Mouse (Mus musculus) monocyte, adult 5-6 weeks (primary cell): ENCODE measurements around the gene Cyb5b. TPM values are rescaled to one million over a fixed set of nuclear protein-coding genes. Genes with fewer than 3 reads are reported as not detected.
"Not testable (repeated sequence)": the region's sequence is repeated elsewhere in the genome, so short reads cannot be mapped to it uniquely, and the experiment has no call there.

ENCODE experiments used
- ATAC-seq: fragments of 153-309, 156-312 bp; replicated peaks from 2 replicates; pipeline ENCODE4 v1.8.0; 2017; ENCODE audit warnings: mild to moderate bottlenecking; ENCODE audit not compliant: low TSS enrichment, insufficient number of reproducible peaks, severe bottlenecking, poor library complexity, low FRiP score
- total RNA-seq: library from RNA; stranded (forward); fragments of 200-1000, 200-491, 200-594 nt; gene quantifications from 3 replicates; pipeline ENCODE4 v1.2.3, GENCODE M21; 2017

Gene Cyb5b
- total RNA-seq, 1 experiment from 2014 or later: 31.0 TPM

DNA sequence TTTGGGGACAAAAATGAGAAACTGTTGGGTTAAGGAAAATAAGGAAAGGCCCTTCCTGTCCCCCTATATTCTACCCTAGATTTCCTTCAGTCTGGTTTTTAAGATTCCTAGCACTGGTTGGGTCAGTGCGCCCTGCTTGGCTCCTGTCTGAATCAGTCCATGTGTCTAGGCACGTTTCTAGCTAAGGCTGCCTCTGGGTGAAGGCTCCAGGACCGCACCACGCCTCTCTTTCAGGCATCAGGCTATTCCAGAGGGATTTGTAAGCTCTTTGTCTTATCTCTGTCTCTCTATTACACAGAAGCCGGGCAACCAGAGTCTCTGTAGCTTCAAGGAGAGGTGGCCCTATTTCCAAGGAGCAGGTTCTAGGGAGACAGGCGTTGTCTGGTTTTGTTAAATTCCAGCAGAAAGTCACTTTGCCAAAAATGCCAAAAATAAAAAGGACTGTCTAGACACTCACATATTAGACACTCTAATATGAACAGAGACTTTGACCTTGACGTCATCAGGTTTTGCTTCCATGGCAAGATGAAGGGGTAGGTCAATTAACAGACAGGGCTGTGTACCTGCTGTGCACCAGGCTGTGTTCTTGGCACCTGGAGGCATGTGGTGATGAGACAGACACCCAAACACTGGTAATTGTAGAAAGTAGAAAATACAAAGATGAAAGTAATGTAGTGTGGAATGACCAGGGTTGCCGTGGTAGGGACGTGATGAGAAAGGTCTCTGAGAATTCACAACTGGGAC, 56.5 kb downstream of the Cyb5b start:
- ATAC-seq: no peak

- ATAC-seq: no peak
Measured at GRCm38 (mm10) chr8:107209185-107209584, 58.7 kb downstream of the Cyb5b start.

DNA sequence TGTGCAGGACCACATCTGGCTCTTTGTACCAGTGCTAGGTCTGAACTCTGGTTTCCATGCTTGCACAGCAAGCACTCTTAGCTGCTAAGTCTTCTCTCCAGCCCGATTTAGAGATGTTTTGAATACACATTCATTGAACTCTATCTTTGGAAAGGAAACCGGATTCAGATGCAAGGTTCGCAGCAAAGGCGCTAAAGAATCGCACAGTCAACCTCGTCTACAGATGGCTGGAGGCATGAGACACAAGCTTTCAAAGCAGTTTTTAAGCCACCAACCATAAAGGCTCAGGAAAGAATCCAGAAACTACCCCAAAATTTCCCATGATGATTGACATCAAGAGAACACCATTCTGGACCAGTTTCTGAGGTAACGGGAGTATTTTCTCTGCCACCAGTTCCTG, 61.6 kb downstream of the Cyb5b start:
- no peak for ATAC-seq

DNA sequence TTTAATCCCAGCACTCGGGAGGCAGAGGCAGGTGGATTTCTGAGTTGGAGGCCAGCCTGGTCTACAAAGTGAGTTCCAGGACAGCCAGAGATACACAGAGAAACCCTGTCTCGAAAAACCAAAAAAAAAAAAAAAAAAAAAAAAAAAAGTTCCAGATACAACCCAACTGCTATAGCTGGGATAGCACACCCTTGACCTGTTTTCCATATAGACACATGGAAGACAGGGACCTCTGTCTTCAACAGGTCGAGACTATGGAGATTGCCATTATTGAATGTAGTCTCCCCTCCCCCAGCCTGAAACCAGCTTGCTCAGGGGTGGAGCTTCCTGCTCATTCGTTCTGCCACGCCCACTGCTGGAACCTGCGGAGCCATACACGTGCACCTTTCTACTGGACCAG, 66.8 kb downstream of the Cyb5b start:
- not testable (repeated sequence) for ATAC-seq

DNA sequence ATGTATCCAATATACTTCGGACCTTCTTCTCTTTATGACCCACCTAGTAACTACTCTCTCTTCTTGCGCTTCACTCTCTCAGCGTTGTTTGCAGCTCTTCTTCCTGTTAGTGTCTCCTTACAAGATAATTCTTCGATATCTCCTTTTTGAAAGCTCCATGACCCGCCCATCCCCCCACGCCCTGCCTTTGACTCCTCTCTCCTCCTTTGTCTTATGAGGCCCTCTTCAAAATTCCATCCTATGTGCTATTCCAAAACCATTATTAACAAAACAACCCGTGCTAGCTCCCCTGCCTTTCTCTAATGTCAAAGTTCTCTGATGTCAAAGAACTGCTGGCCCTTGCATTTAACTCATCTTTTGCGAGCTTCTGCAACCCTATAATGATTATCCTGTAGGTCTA, 67.7 kb downstream of the Cyb5b start:
- ATAC-seq: no peak

- ATAC-seq: no peak
Measured at GRCm38 (mm10) chr8:107219078-107219477, 68.6 kb downstream of the Cyb5b start.

DNA sequence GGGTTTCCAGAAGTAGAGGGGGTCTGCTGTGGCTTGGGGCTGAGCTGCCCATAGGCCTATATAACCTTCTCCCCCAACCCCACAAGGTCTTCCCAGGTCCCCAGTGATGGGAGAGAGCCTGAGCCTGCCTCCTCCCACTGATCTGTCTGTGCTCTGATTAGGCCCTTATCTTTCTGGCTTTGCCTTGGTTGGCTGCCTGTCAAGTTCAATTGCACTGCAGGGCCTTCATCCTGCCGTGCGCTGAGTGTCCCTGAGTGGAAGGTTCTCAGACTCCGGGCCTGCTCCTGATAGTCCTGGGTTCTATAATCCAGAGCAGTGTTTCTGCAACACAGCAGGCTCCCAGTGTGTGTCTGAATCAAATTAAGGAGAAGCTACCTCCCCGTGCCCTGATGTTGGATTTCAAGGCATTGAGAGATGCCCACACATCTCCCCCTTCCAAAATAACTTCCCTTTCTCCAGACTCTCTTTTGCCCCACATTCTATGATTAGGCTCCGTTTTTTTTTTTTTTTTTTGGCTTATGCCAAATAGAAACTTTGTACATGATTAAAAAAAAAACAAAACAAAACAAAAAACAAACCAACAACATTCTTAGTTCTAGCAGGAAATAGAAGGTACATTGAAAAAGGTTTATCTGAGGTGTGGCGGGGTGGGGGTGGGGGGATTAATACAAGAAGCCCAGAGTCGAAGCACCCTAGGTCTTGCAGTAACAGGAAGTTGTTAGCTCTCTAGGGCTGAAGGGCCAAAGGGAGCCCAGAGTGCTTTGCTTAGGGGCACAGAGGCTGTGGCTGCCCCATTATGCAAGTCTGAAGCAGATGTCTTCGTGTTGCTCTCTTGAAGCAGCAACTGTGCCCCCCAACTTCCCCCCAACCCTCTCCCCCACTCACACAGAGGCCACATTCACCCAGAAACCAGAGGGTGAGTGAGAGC, 71.7 kb downstream of the Cyb5b start:
- ATAC-seq: no peak

GRCm38 (mm10) chr8:107226183-107226582, 75.7 kb downstream of the Cyb5b start:
- no peak for ATAC-seq

GRCm38 (mm10) chr8:107227011-107227626, 76.7 kb downstream of the Cyb5b start:
- ATAC-seq: no peak

DNA sequence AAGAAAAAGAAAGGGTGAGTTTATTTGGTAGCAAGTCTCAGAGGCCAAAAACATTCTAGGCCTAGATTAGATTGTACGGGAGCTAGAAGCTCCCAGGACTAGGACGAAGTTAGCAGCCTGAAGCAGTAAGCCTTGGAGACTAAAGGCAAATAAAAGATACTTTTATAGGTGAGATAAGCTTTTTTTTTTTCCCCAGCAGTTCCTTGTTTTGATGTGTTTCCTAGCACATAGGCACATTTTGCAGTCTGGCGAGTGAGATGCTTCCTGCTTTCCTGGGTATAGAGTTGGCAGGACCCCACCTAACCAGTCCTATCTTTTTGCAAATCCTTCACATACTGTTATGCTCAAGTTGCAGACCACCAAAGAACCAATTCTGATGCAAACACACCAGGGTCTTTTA, 82.8 kb downstream of the Cyb5b start:
- no peak for ATAC-seq

DNA sequence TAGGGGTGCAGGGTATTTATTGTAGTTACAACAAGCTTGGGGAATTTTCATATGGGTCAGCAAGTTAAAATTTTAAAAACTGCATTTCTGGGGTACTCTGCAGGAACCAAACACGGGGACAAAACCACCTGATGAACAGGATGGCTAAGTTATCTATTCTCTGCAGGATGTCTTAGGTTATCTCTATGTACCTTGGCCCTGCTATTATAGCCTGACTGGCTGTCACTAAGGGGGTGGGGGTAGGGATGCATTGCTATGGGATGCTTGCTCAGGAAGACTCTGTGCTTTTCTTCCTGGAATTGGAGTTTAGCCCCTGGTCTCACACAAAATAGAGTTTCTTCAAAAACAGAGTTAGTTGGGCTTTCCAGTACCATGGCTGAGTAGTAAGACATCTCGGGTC, 83.3 kb downstream of the Cyb5b start:
- no peak for ATAC-seq

Other genes starting within 250 kb of the Cyb5b start
- gene Sntb2, start 214.9 kb upstream of the Cyb5b start, total RNA-seq: 11.4 to 17.9 TPM (median 13.6 TPM) in 3 replicates
- 44.7 to 57.3 TPM (median 45.4 TPM) in 3 replicates for gene Vps4a, start 119.4 kb upstream of the Cyb5b start, total RNA-seq
- gene Pdf, start 102.0 kb upstream of the Cyb5b start, total RNA-seq: 7.6 to 22.4 TPM (median 8.8 TPM) in 3 replicates
- 12.4 to 21.3 TPM (median 19.2 TPM) in 3 replicates for gene Cog8, start 94.0 kb upstream of the Cyb5b start, total RNA-seq
- 10.0 to 41.7 TPM (median 25.7 TPM) in 3 replicates for gene Nip7, start 93.8 kb upstream of the Cyb5b start, total RNA-seq
- gene Tmed6, start 85.0 kb upstream of the Cyb5b start, total RNA-seq: not detected in 3 replicates
- gene Terf2, start 54.1 kb upstream of the Cyb5b start, total RNA-seq: 11.3 to 22.7 TPM (median 13.9 TPM) in 3 replicates
- 32.2 to 90.4 TPM (median 44.0 TPM) in 3 replicates for gene Nfat5, start 142.8 kb downstream of the Cyb5b start, total RNA-seq